In the genomic region with DNA sequence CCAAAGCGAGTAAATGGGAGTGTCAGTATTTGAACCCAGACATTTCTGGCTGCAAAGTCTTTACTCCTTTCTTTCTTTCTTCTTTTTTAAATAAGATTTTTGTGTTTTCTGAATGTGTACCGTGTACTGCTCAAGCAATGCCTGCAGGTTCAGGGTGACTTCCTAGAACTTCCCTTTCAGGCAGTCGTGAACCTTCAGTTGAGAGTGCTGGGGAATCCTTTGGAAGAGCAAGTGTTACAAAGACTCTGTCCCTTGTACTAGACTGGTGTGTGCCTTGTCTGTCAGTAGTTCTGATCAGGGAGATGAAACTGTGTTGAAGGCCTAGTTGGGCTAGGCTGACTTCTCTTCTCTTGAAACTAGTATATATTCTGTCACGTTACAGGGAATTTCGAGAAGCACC, we compare ENCODE assay signal across 8 mouse cellular contexts. TPM values are rescaled to one million over a fixed set of nuclear protein-coding genes. Genes with fewer than 3 reads are reported as not detected.
DNase-seq lines count a peak whose midpoint lies in the region; ATAC-seq and TF ChIP-seq lines count a peak whose summit lies in the region.

No protein-coding gene starts in this region.

- H3K36me3 ChIP-seq in thymus, adult 2 months (ENCODE audit: control insufficient read depth, insufficient read depth, low read length), result peaks cover 8% of the 10 kb centered on the region; the same call in 1 of the 2 replicates
- H3K36me3 ChIP-seq in limb, embryonic 14.5 days (ENCODE audit: control insufficient read depth, insufficient read depth, low read length), result peaks cover 46% of the 10 kb centered on the region
- 0 out of 2 replicates have a peak, but pooled peaks cover 2% of the 10 kb centered on the region for H3K36me3 ChIP-seq in stomach, postnatal 0 days (ENCODE audit: control insufficient read depth, insufficient read depth, low read length)

- H3K27ac ChIP-seq in cerebellum, adult 2 months (ENCODE audit: insufficient read depth, low read length), result peak overlapping the region; percentile 92; the same call in 1 of the 2 replicates
- H3K27ac ChIP-seq in thymus, adult 2 months (ENCODE audit: control insufficient read depth, insufficient read depth, low read length), result peak overlapping the region; percentile 86; the same call in 1 of the 2 replicates
- no peak overlapping the region for H3K27ac ChIP-seq in limb, embryonic 14.5 days (replicated peaks; ENCODE audit: low read depth, low read length)
- peak overlapping the region; percentile 97 for H3K27ac ChIP-seq in stomach, postnatal 0 days (replicated peaks)

- DNase-seq in cerebellum, adult 2 months, result no peak
- no peak for DNase-seq in cerebellum, postnatal 36 days
- no peak for DNase-seq in thymus, adult 2 months
- DNase-seq in thymus, postnatal 14 days, result no peak
- no peak for DNase-seq in limb, embryonic 14.5 days (ENCODE audit: low spot score)
- no peak for DNase-seq in stomach, postnatal 0 days (ENCODE audit: low spot score)
- no peak for DNase-seq in frontal cortex, postnatal 36 days (ENCODE audit: low spot score in 2 of 2)
- no peak for DNase-seq in left cerebral cortex, postnatal 14 days (ENCODE audit: low spot score in 2 of 2)

- H3K4me3 ChIP-seq in cerebellum, adult 2 months (replicated peaks; ENCODE audit: insufficient read depth, low read depth, low read length), result peak overlapping the region; percentile 93
- H3K4me3 ChIP-seq in thymus, adult 2 months (ENCODE audit: control insufficient read depth, insufficient read depth, low read length), result peak overlapping the region; percentile 86
- peak overlapping the region; percentile 61 for H3K4me3 ChIP-seq in limb, embryonic 14.5 days (replicated peaks; ENCODE audit: low read length)
- H3K4me3 ChIP-seq in stomach, postnatal 0 days (ENCODE audit: low read depth, low read length), result peak overlapping the region; percentile 65

- no peaks in the 10 kb centered on the region for H3K27me3 ChIP-seq in cerebellum, adult 2 months (ENCODE audit: control insufficient read depth, insufficient read depth, low read length)
- no peaks in the 10 kb centered on the region for H3K27me3 ChIP-seq in thymus, adult 2 months (ENCODE audit: control insufficient read depth, insufficient read depth, low read length)
- no peaks in the 10 kb centered on the region for H3K27me3 ChIP-seq in limb, embryonic 14.5 days (ENCODE audit: control insufficient read depth, insufficient read depth, low read length)
- no peaks in the 10 kb centered on the region for H3K27me3 ChIP-seq in stomach, postnatal 0 days (ENCODE audit: control insufficient read depth, insufficient read depth, low read length)

- no peak for TF ChIP-seq CTCF in cerebellum, adult 2 months (IDR thresholded peaks at IDR 0.05; ENCODE audit: borderline replicate concordance, insufficient read depth, low read depth, low read length)
- TF ChIP-seq CTCF in thymus, adult 2 months (IDR thresholded peaks at IDR 0.05; ENCODE audit: borderline replicate concordance, control insufficient read depth, extremely low read depth, insufficient read depth, low read length, poor library complexity), result no peak
- no peak for TF ChIP-seq CTCF in stomach, postnatal 0 days (IDR thresholded peaks at IDR 0.05; ENCODE audit: low read depth)

- peaks cover 3% of the 10 kb centered on the region; the same call in 1 of the 2 replicates for H3K4me1 ChIP-seq in cerebellum, adult 2 months (ENCODE audit: control insufficient read depth, insufficient read depth, low read length)
- peaks cover 2% of the 10 kb centered on the region for H3K4me1 ChIP-seq in thymus, adult 2 months (replicated peaks; ENCODE audit: control insufficient read depth, insufficient read depth, low read length)
- peaks cover 8% of the 10 kb centered on the region for H3K4me1 ChIP-seq in limb, embryonic 14.5 days (ENCODE audit: control insufficient read depth, insufficient read depth, low read length)
- 0 out of 2 replicates have a peak, but pooled peaks cover 3% of the 10 kb centered on the region for H3K4me1 ChIP-seq in stomach, postnatal 0 days (replicated peaks; ENCODE audit: control insufficient read depth, insufficient read depth)

- peak overlapping the region; percentile 65 for H3K4me2 ChIP-seq in limb, embryonic 14.5 days (replicated peaks; ENCODE audit: low read depth, low read length, severe bottlenecking)
- H3K4me2 ChIP-seq in stomach, postnatal 0 days (replicated peaks; ENCODE audit: low read depth), result peak overlapping the region; percentile 77

- 35% methylated on average over 5 of the region's 5 CpGs for WGBS in cerebellum, adult 2 months
- 29% methylated on average over 5 of the region's 5 CpGs for WGBS in thymus, adult 2 months
- 43% methylated on average over 5 of the region's 5 CpGs for WGBS in limb, embryonic 14.5 days
- 38% methylated on average over 5 of the region's 5 CpGs for WGBS in stomach, postnatal 0 days

- H3K9ac ChIP-seq in limb, embryonic 14.5 days (ENCODE audit: low read depth, low read length, severe bottlenecking), result peak overlapping the region; percentile 70
- peak overlapping the region; percentile 73 for H3K9ac ChIP-seq in stomach, postnatal 0 days (ENCODE audit: low read length)

- TF ChIP-seq EP300 in stomach, postnatal 0 days (optimal IDR thresholded peaks at IDR 0.05), result no peak

- intact Hi-C loops in left cerebral cortex, postnatal 14 days (cut with DNase I), result no loop called here

- no peak for ATAC-seq in limb, embryonic 14.5 days (ENCODE audit: low FRiP score, low read depth)
- ATAC-seq in stomach, postnatal 0 days (ENCODE audit: low FRiP score, low TSS enrichment), result no peak

- no peak for TF ChIP-seq POLR2A in cerebellum, adult 2 months (IDR thresholded peaks at IDR 0.05; ENCODE audit: borderline replicate concordance, insufficient read depth, low read length)
- no peak for TF ChIP-seq POLR2A in thymus, adult 2 months (IDR thresholded peaks at IDR 0.05; ENCODE audit: control insufficient read depth, extremely low read depth, insufficient read depth, low read length, poor library complexity)
- no peak for TF ChIP-seq POLR2A in limb, embryonic 14.5 days (IDR thresholded peaks at IDR 0.05; ENCODE audit: borderline replicate concordance, extremely low read depth, insufficient read depth, insufficient read length)

- H3K9me3 ChIP-seq in limb, embryonic 14.5 days (ENCODE audit: control insufficient read depth, low read length), result no peaks in the 10 kb centered on the region
- no peaks in the 10 kb centered on the region for H3K9me3 ChIP-seq in stomach, postnatal 0 days (ENCODE audit: control insufficient read depth, low read length)

RNA-seq across cellular contexts. Expression of a gene that starts 1.2 kb away (rescaled TPM):
- polyA plus RNA-seq in cerebellum, adult 2 months (2012; rRNA removed), result 61.6 and 70.4 TPM in 2 replicates
- polyA plus RNA-seq in thymus, adult 2 months (2012; rRNA removed), result 68.1 and 70.7 TPM in 2 replicates
- polyA plus RNA-seq in limb, embryonic 14.5 days (2012; rRNA removed), result 56.5 and 75.0 TPM in 2 replicates
- 189 and 199 TPM in 2 replicates for polyA plus RNA-seq in limb, embryonic 14.5 days (2014; fragmentation: Nextera tagmentation; extraction: Ambion mirVana)
- polyA plus RNA-seq in stomach, postnatal 0 days (2015; fragmentation: Nextera tagmentation; extraction: Ambion mirVana), result 196 and 211 TPM in 2 replicates
- 10 to 100 TPM; 62.6 to 72.8 TPM for total RNA-seq in left cerebral cortex, postnatal 14 days (2021)

RNA-seq across cellular contexts. Expression of a gene that starts 1.3 kb away (rescaled TPM):
- polyA plus RNA-seq in cerebellum, adult 2 months (2012; rRNA removed), result 80.8 and 85.4 TPM in 2 replicates
- 430 and 598 TPM in 2 replicates for polyA plus RNA-seq in thymus, adult 2 months (2012; rRNA removed)
- polyA plus RNA-seq in limb, embryonic 14.5 days (2012; rRNA removed), result 250 and 270 TPM in 2 replicates
- polyA plus RNA-seq in limb, embryonic 14.5 days (2014; fragmentation: Nextera tagmentation; extraction: Ambion mirVana), result 82.9 and 96.9 TPM in 2 replicates
- 15.3 and 16.6 TPM in 2 replicates for polyA plus RNA-seq in stomach, postnatal 0 days (2015; fragmentation: Nextera tagmentation; extraction: Ambion mirVana)
- 10 to 100 TPM; 23.5 to 29.6 TPM for total RNA-seq in left cerebral cortex, postnatal 14 days (2021)

RNA-seq across cellular contexts. Expression of a gene that starts 22.5 kb away (rescaled TPM):
- polyA plus RNA-seq in cerebellum, adult 2 months (2012; rRNA removed), result 556 and 718 TPM in 2 replicates
- 372 and 423 TPM in 2 replicates for polyA plus RNA-seq in thymus, adult 2 months (2012; rRNA removed)
- 14.7 and 16.2 TPM in 2 replicates for polyA plus RNA-seq in limb, embryonic 14.5 days (2012; rRNA removed)
- 2.4 and 2.6 TPM in 2 replicates for polyA plus RNA-seq in limb, embryonic 14.5 days (2014; fragmentation: Nextera tagmentation; extraction: Ambion mirVana)
- 3.3 and 3.4 TPM in 2 replicates for polyA plus RNA-seq in stomach, postnatal 0 days (2015; fragmentation: Nextera tagmentation; extraction: Ambion mirVana)
- total RNA-seq in left cerebral cortex, postnatal 14 days (2021), result 10 to 100 TPM; 46.0 to 46.6 TPM

RNA-seq across cellular contexts. Expression of a gene that starts 26.6 kb away (rescaled TPM):
- polyA plus RNA-seq in cerebellum, adult 2 months (2012; rRNA removed), result 5,061 and 5,782 TPM in 2 replicates
- 3,688 and 4,326 TPM in 2 replicates for polyA plus RNA-seq in thymus, adult 2 months (2012; rRNA removed)
- 3,758 and 4,454 TPM in 2 replicates for polyA plus RNA-seq in limb, embryonic 14.5 days (2012; rRNA removed)
- 1,656 and 1,691 TPM in 2 replicates for polyA plus RNA-seq in limb, embryonic 14.5 days (2014; fragmentation: Nextera tagmentation; extraction: Ambion mirVana)
- 920 and 1,103 TPM in 2 replicates for polyA plus RNA-seq in stomach, postnatal 0 days (2015; fragmentation: Nextera tagmentation; extraction: Ambion mirVana)
- 1,000 to 10,000 TPM; 2,273 to 2,303 TPM for total RNA-seq in left cerebral cortex, postnatal 14 days (2021)

RNA-seq across cellular contexts. Expression of a gene that starts 38.8 kb away (rescaled TPM):
- 6.3 TPM in 2 replicates for polyA plus RNA-seq in cerebellum, adult 2 months (2012; rRNA removed)
- 64.2 and 67.6 TPM in 2 replicates for polyA plus RNA-seq in thymus, adult 2 months (2012; rRNA removed)
- polyA plus RNA-seq in limb, embryonic 14.5 days (2012; rRNA removed), result 2.7 and 2.8 TPM in 2 replicates
- 3.4 and 3.7 TPM in 2 replicates for polyA plus RNA-seq in limb, embryonic 14.5 days (2014; fragmentation: Nextera tagmentation; extraction: Ambion mirVana)
- polyA plus RNA-seq in stomach, postnatal 0 days (2015; fragmentation: Nextera tagmentation; extraction: Ambion mirVana), result 8.5 and 8.6 TPM in 2 replicates
- 1 to 10 TPM; 2.0 to 2.9 TPM for total RNA-seq in left cerebral cortex, postnatal 14 days (2021)

Comparison
In these comparisons a context has a peak if more than half of its experiments do, and no peak if none do; other contexts are left out.
1. RNA of a gene that starts 22.5 kb away (polyA plus RNA-seq): 556 to 718 TPM in cerebellum, adult 2 months and 372 to 423 TPM in thymus, adult 2 months; 2.4 to 16.2 TPM in limb, embryonic 14.5 days and 3.3 to 3.4 TPM in stomach, postnatal 0 days; every median in the first group is over 10 times any median in the second.
2. Peak in every context shown above with its lines, with median percentiles within 50 percentile points of each other: H3K4me3 ChIP-seq.